Mouse (Mus musculus) lung, postnatal 0 days (tissue): ENCODE measurements at regions not wholly inside any gene's neighbourhood (a gene's known extent, or its start where the extent isn't known, plus 50 kb on each side); places are given as distances from the start of the nearest gene placed in this dataset.
"Not testable (repeated sequence)": the region's sequence is repeated elsewhere in the genome, so short reads cannot be mapped to it uniquely, and the experiment has no call there.

ENCODE experiments used
- CTCF ChIP-seq: IDR thresholded peaks from 2 replicates; pipeline ENCODE4 v1.5.1; 2016; ENCODE audit warnings: antibody characterized with exemption, mild to moderate bottlenecking
- EP300 ChIP-seq: IDR thresholded peaks from 2 replicates; pipeline ENCODE4 v1.6.1; 2016; ENCODE audit warnings: antibody characterized with exemption, mild to moderate bottlenecking, control low read depth

- TF ChIP-seq CTCF, EP300: not testable (repeated sequence)
These were observed 656.2 kb downstream of the Hdgfl1 start for GRCm38 (mm10) chr13:26113723-26114122.
